Mouse (Mus musculus): ENCODE results near the gene Zbtb42. TPM values are rescaled to one million over a fixed set of nuclear protein-coding genes. Genes with fewer than 3 reads are reported as not detected.

The Zbtb42 gene
- polyA plus RNA-seq, 1 experiment, result 27.7 TPM

DNA sequence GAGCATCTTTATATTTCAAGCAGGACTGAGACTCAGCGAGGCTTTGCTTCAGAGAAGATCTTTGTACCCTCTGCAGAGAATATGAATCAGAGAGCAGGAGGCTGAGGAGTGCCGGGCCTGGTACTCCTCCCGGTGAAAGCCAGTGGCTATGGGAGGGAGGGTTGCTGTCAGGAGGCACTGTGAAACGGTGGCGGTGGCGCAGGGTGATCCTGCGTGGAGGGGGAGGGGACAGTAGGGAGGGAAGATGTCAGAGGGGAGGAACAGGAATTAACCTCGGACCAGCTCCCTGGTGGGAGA is 28.9 kb downstream of the Zbtb42 start:
- no peak for TF ChIP-seq CTCF (IDR thresholded peaks at IDR 0.05; ENCODE audit: extremely low read depth, insufficient read length, insufficient replicate concordance, low read depth, low read length)
- TF ChIP-seq POLR2A (IDR thresholded peaks at IDR 0.05; ENCODE audit: low read depth, low read length), result no peak
- H3K27ac ChIP-seq (ENCODE audit: insufficient read depth, low read depth, low read length), result no peak overlapping the region
- H3K36me3 ChIP-seq (ENCODE audit: control insufficient read depth, insufficient read depth, low read length), result no peaks in the 10 kb centered on the region

DNA sequence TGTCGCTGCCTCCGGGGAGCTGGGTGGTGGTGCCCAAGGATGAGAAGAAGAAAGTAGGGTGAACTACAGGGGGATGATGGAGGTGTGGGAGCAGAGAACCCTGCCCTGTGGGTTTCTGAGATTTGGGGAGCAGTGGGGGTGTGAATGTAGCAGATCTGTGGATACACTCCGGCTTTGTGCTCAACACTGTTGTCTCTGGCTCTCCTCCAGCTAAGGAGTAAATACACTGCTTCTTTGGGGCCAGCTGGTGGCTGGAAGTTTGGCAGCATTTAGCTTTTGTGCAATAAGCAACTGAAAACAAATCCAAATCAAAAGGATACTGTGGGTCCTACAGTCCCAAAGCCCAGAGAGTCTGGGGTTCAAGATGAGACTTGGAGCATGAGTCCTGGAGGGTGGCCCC is 35.4 kb downstream of the Zbtb42 start:
- no peaks in the 10 kb centered on the region for H3K4me1 ChIP-seq (ENCODE audit: control insufficient read depth, insufficient read depth, insufficient read length, low read length)
- no peak overlapping the region for H3K27ac ChIP-seq (ENCODE audit: insufficient read depth, low read depth, low read length)
- H3K4me3 ChIP-seq (ENCODE audit: low read depth, low read length), result no peak overlapping the region
- TF ChIP-seq POLR2A (IDR thresholded peaks at IDR 0.05; ENCODE audit: low read depth, low read length) (no peak), CTCF (IDR thresholded peaks at IDR 0.05; ENCODE audit: extremely low read depth, insufficient read length, insufficient replicate concordance, low read depth, low read length) (no peak)
- H3K36me3 ChIP-seq (ENCODE audit: control insufficient read depth, insufficient read depth, low read length), result peaks cover 14% of the 10 kb centered on the region
- H3K27me3 ChIP-seq (ENCODE audit: control insufficient read depth, insufficient read depth, low read length), result 0 out of 2 replicates have a peak, but pooled peaks cover 7% of the 10 kb centered on the region
- WGBS, result 43% methylated on average over 3 of the region's 3 CpGs

More for the DNA sequence above, 28.9 kb downstream of the Zbtb42 start:
- Histone ChIP-seq H3K27me3 (ENCODE audit: control insufficient read depth, insufficient read depth, low read length) (0 out of 2 replicates have a peak, but pooled peaks cover 7% of the 10 kb centered on the region), H3K4me1 (ENCODE audit: control insufficient read depth, insufficient read depth, insufficient read length, low read length) (no peaks in the 10 kb centered on the region), H3K4me3 (ENCODE audit: low read depth, low read length) (no peak overlapping the region)
- 15% methylated on average over 8 of the region's 8 CpGs for WGBS

DNA sequence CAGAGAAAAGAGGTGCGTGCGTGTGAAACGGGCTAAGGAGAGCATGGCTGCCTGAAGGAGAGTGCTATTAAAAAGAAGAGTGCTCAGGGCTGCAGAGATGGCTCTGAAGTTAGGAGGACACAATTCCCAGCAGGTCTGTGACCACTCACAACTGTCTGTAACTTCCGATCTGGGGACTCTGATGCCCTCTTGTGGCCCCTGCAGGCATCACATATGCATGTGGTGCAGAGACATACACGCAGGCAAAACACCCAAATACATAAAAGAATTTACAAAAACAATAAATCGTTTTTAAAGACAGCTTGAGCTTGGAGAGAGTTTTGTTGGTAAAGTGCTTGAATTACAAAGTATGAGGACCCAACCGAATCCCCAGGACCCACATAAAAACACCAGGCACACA is 38.5 kb downstream of the Zbtb42 start:
- peaks cover 14% of the 10 kb centered on the region for H3K36me3 ChIP-seq (ENCODE audit: control insufficient read depth, insufficient read depth, low read length)
- H3K4me1 ChIP-seq (ENCODE audit: control insufficient read depth, insufficient read depth, insufficient read length, low read length), result peaks cover 3% of the 10 kb centered on the region; the same call in 1 of the 2 replicates
- no peaks in the 10 kb centered on the region for H3K27me3 ChIP-seq (ENCODE audit: control insufficient read depth, insufficient read depth, low read length)
- H3K27ac ChIP-seq (ENCODE audit: insufficient read depth, low read depth, low read length), result no peak overlapping the region
- TF ChIP-seq POLR2A (IDR thresholded peaks at IDR 0.05; ENCODE audit: low read depth, low read length), result no peak
- TF ChIP-seq CTCF (IDR thresholded peaks at IDR 0.05; ENCODE audit: extremely low read depth, insufficient read length, insufficient replicate concordance, low read depth, low read length), result peak; percentile 70; the same call in 1 of the 2 replicates
- H3K4me3 ChIP-seq (ENCODE audit: low read depth, low read length), result no peak overlapping the region
- WGBS, result 50% methylated on average over 7 of the region's 7 CpGs

- peaks cover 15% of the 10 kb centered on the region for H3K4me1 ChIP-seq (ENCODE audit: control insufficient read depth, insufficient read depth, insufficient read length, low read length)
- no peaks in the 10 kb centered on the region for H3K27me3 ChIP-seq (ENCODE audit: control insufficient read depth, insufficient read depth, low read length)
- no peak overlapping the region for H3K4me3 ChIP-seq (ENCODE audit: low read depth, low read length)
- H3K27ac ChIP-seq (ENCODE audit: insufficient read depth, low read depth, low read length), result no peak overlapping the region
- TF ChIP-seq CTCF (IDR thresholded peaks at IDR 0.05; ENCODE audit: extremely low read depth, insufficient read length, insufficient replicate concordance, low read depth, low read length), result no peak
- TF ChIP-seq POLR2A (IDR thresholded peaks at IDR 0.05; ENCODE audit: low read depth, low read length), result no peak
- WGBS, result 75% methylated on average over 5 of the region's 5 CpGs
- H3K36me3 ChIP-seq (ENCODE audit: control insufficient read depth, insufficient read depth, low read length), result peaks cover 14% of the 10 kb centered on the region
These were observed 40.4 kb downstream of the Zbtb42 start for GRCm38 (mm10) chr12:112718995-112719394.

- Histone ChIP-seq H3K4me1 (ENCODE audit: control insufficient read depth, insufficient read depth, insufficient read length, low read length) (peaks cover 15% of the 10 kb centered on the region), H3K36me3 (ENCODE audit: control insufficient read depth, insufficient read depth, low read length) (peaks cover 18% of the 10 kb centered on the region), H3K27me3 (ENCODE audit: control insufficient read depth, insufficient read depth, low read length) (no peaks in the 10 kb centered on the region), H3K4me3 (ENCODE audit: low read depth, low read length) (peak within 1 kb of the TSS; percentile 86), H3K27ac (ENCODE audit: insufficient read depth, low read depth, low read length) (peak within 1 kb of the TSS; percentile 98)
- 33% methylated on average over 6 of the region's 6 CpGs for WGBS
- TF ChIP-seq CTCF (IDR thresholded peaks at IDR 0.05; ENCODE audit: extremely low read depth, insufficient read length, insufficient replicate concordance, low read depth, low read length), result no peak
These were observed 41.6 kb downstream of the Zbtb42 start, which contains the start of gene Cep170b for GRCm38 (mm10) chr12:112720216-112720615. TSS of gene Cep170b (plus strand) at chr12:112720455.

GRCm38 (mm10) chr12:112720890-112721423 is 42.3 kb downstream of the Zbtb42 start:
- Histone ChIP-seq H3K4me3 (ENCODE audit: low read depth, low read length) (peak overlapping the region; percentile 86), H3K4me1 (ENCODE audit: control insufficient read depth, insufficient read depth, insufficient read length, low read length) (peaks cover 15% of the 10 kb centered on the region), H3K27ac (ENCODE audit: insufficient read depth, low read depth, low read length) (peak overlapping the region; percentile 98), H3K36me3 (ENCODE audit: control insufficient read depth, insufficient read depth, low read length) (peaks cover 22% of the 10 kb centered on the region), H3K27me3 (ENCODE audit: control insufficient read depth, insufficient read depth, low read length) (no peaks in the 10 kb centered on the region)
- WGBS, result 20% methylated on average over 12 of the region's 12 CpGs
- TF ChIP-seq POLR2A (IDR thresholded peaks at IDR 0.05; ENCODE audit: low read depth, low read length) (0 out of 2 replicates have a peak, but pooled peaks have one; percentile 17), CTCF (IDR thresholded peaks at IDR 0.05; ENCODE audit: extremely low read depth, insufficient read length, insufficient replicate concordance, low read depth, low read length) (no peak)

DNA sequence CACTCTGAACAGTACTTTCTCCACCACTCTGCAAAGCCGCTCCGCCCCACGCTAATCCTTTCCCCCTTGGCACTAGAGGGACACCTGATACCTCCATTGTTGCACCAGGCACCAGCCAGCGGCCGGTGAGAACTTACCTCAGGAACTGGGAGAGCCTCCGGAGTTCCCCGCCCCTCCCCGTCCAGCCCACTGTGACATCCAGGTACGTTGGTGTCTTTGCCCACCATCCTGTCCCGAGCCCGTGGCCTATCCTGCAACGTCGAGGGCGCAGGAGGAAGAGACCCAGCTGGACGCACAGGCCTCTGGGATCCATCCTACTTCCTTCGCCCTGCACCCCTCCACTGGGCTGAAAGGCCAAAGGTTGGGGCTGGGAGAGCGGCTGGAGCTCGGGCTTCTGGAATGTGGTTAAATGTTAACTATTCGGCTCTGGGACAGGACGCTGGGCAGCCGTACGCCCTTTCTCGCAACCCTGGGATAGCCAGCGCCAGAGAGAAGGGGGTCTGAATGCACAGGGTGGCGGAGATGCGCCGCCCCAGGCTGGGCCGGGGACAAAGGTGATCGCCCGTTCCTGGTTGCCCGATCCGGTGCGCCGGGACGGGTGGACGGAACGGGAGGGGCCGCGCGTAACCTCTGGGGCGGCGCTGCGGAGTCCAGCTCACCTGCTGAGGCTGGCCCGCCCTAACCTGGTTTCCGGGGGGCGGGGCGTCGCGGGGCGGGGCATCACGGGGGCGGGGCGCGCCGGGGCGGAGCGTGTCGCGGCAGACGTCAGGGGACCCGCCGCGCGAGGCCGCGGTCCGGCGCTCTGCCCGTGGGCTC is 43.0 kb downstream of the Zbtb42 start:
- Histone ChIP-seq H3K27me3 (ENCODE audit: control insufficient read depth, insufficient read depth, low read length) (no peaks in the 10 kb centered on the region), H3K4me3 (ENCODE audit: low read depth, low read length) (peak overlapping the region; percentile 99), H3K27ac (ENCODE audit: insufficient read depth, low read depth, low read length) (peak overlapping the region; percentile 98), H3K4me1 (ENCODE audit: control insufficient read depth, insufficient read depth, insufficient read length, low read length) (peaks cover 15% of the 10 kb centered on the region), H3K36me3 (ENCODE audit: control insufficient read depth, insufficient read depth, low read length) (peaks cover 23% of the 10 kb centered on the region)
- TF ChIP-seq CTCF (IDR thresholded peaks at IDR 0.05; ENCODE audit: extremely low read depth, insufficient read length, insufficient replicate concordance, low read depth, low read length) (no peak), POLR2A (IDR thresholded peaks at IDR 0.05; ENCODE audit: low read depth, low read length) (peak; percentile 80)
- 6% methylated on average over 69 of the region's 69 CpGs for WGBS

All from small intestine, adult 2 months (tissue).